Mouse (Mus musculus) A20 (cell line): ENCODE results near the gene Caskin2.

ENCODE experiments used
- DNase-seq: peaks from one replicate; pipeline ENCODE4 v3.0.0-alpha.2; 2011; ENCODE audit warnings: low read depth, low spot score

The Caskin2 gene

GRCm38 (mm10) chr11:115806154-115806553 is 7.3 kb downstream of the Caskin2 start:
- no peak for DNase-seq

DNA sequence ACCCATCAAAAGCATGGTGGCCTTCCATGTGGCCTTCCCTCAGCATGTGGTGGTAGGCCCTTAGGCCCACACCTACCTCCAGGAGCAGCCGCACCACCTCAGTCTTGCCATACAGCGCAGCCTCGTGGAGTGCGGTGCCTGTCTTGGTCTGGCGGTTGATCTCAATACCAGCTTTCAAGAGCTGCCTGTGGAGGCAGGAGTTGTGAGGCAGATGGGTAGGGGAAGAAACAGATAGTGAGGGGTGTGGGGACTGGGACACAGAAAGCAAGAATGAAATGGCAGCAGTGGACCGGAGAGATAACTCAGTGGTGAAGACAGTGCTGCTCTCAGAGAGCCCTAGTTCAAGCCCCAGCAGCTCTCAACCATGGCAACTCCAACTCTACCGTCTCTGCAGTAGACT is 8.4 kb downstream of the Caskin2 start:
- DNase-seq, result no peak

DNA sequence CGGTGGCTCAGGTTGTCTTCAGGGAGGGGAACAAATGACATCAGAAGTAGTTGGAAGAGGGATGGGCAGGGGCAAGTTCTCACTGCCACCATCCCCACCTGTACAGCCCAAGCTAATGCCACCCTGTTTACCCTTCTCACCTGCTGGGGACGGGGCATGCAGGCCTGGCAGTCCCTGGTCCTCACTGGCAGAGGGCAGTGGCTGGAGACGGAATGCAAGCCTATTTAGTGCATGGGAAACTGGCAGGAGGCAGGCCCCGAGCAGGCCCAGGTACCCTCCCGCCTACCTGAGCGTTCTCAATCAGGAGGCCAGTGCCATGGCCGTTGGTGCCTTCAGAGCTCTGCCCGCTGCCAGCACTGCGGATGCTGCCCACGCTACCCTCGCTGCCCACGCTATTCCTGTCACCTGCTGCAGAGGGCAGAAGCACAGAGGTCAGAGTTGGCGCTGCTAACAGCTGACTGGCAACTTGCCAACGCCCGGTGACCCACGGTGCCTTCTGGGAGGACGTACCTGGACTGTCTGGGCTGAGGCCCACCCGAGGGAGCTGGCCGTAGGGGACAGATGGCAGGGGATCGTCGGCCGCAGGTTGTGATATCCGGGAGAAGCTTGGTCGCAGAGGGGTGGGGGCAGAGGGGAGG is 10.2 kb downstream of the Caskin2 start:
- no peak for DNase-seq

DNA sequence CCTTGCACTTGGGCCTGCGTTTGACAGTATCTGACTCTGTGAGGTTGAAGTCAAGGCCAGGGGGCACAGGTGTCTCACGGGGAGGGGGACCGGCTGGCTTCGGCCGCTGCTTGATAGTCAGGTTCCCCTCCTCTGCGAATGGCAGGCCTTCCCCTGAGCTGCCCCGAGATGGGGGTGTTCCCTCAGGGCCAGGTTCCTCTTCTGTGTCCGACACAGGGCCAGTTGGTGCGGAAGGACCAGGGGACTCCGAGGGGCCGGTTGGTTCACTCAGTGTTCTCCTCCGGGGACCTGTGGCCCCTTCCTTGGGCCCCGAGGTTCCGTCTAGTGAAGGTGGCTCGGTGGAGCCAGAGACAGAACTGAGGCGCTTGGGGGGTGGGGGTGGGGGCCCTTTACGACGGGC is 12.5 kb downstream of the Caskin2 start:
- no peak for DNase-seq

GRCm38 (mm10) chr11:115797665-115798064 is 15.8 kb downstream of the Caskin2 start:
- DNase-seq, result no peak

DNA sequence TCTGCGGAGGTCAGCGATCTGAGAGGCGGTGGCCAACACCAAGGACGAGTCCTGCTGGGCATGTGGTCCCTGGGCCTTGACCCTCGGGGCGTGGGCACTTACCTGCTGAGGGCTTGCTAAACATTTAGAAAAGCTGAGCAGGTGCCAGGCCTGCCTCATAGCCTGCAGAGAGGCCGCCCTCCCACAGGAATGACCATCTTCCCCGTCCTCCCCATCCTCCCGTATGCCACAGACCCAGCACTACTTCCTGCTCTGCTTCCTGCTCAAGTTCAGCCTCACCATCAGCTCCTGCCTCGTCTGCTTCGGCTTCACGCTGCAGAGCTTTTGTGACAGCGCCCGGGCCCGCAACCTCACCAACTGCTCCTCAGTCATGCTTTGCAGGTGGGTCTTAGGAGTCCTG is 16.5 kb downstream of the Caskin2 start:
- DNase-seq, result no peak

- DNase-seq, result no peak
Observed at GRCm38 (mm10) chr11:115792353-115792752, 21.1 kb downstream of the Caskin2 start.

- no peak for DNase-seq
Observed at GRCm38 (mm10) chr11:115791919-115792318, 21.5 kb downstream of the Caskin2 start.

- DNase-seq, result no peak
Observed at GRCm38 (mm10) chr11:115789787-115790186, 23.7 kb downstream of the Caskin2 start.

DNA sequence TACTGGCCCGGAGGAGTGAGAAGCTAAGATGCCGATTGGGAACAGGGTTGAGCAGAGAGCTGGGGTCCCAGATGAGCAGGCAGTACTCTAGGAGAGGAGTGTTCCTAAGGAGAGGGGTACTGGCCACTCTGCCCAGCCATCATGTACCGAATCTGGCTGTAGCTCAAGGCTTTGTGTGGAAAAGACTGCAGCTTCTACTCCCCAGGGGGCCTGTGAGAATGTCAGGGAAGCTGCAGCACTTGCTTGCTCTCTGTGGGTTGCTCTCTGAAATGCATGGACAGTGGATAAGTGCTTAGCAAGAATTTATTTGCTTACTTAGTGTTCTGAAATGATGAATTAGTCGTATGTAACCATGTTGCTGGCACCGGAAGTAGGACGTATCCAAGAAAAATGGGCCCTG is 27.0 kb downstream of the Caskin2 start:
- DNase-seq, result no peak

DNA sequence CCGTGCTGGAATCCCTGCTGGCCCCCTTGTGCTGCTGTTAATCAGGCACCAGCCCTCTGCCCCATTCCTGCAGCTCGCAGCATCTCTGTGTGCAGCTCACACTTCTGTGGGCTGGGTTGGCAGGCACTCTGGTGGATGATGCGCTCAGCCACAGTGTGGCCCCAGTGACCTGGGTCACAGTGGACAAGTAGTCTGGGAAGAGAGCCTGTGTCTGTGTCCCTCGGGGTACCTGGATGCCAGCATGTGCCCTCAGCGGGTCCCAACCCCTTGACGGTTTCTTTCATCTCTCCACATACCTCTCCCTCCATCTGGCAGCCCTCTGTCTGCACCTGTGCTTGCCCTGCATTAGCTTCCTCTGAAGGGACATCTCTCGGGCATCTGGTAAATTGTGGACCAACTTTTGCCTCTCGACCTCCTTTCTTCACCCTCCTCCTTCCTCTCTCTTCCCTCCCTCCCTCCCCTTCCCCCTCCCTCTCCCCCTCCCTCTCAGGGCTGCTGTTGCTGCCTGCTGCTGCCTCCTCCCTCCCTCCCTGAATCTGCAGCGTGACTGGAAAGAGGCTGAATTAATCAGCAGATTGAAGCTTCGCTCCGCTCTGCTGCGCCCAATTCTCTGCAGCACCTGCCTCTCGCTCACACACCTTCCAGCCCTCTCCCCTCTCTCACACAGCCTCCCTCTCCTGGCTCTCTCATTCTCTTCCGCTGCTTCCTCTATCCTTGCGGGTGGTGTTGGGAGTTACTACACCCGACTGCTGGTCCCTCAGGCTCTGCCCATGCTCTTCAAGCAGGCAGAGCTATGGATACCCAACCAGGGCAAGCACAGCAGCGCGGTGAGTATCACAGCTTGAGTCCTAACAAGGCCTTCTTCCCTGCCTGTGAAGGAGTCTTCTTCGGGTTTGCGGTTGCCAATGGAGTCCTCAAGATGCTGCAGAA is 33.0 kb downstream of the Caskin2 start:
- no peak for DNase-seq

- no peak for DNase-seq
Observed at GRCm38 (mm10) chr11:115779038-115779571, 34.3 kb downstream of the Caskin2 start.

GRCm38 (mm10) chr11:115777487-115778335 is 35.7 kb downstream of the Caskin2 start:
- DNase-seq, result no peak

GRCm38 (mm10) chr11:115776954-115777353 is 36.5 kb downstream of the Caskin2 start:
- DNase-seq, result no peak

DNA sequence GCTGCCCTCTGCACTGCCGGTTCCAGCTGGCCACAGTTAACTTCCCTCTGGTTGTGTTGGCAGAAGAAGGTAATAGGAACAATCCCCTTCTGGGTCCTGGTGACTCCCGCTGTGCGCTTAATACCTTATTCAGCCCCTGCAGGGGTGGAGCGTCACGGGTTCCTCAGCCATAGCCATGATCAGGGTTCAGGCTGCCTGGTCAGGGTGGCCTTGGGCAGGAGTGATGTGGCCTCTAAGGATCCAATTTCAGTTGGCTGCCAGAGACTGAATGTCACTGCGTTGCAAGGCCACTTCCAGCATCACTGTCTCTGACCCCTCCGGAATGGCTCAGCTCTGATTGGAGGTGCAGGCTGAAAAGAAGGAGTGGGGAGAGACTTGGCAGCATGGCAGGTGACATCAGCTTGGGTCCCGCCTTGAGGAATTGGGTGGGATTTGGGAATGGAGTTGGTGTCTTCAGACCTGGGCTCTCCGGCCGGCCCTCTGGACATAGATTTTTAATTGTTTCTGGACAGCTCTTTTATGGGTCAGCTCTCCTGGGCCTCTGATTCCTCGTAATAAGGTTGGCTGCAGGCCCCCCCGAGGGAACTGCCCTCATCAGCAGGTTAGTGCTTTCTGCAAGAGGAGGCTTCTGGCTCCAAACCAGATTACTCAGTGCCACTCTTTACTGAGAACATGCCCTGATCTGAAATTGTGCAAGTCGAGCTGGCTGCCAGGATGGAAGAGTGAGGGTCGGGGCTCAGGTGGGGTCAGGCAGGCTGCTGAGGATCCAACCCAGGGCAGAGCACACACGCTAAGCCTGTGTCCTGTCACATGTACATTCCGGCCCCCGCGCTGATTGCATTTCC is 37.4 kb downstream of the Caskin2 start:
- no peak for DNase-seq

DNA sequence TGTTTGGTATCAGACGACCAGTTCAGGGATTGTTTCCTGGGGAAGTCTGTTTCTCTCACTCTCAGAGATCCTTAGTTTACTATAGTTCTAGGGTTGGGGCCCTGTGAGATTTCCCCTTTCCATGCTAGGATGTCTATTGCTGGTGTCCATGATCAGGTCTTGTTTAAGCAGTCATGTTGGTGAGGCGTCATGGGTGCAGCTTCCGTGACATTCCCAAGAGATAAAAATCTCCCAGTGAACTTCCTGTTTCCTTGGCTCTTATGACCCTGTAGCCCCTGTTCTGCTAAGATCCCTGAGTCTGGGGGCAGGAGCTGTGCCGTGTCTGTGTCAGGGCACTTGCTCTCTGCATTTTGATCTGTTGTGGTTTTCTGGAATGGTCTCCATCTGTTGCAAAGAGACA is 38.8 kb downstream of the Caskin2 start:
- DNase-seq, result no peak

DNA sequence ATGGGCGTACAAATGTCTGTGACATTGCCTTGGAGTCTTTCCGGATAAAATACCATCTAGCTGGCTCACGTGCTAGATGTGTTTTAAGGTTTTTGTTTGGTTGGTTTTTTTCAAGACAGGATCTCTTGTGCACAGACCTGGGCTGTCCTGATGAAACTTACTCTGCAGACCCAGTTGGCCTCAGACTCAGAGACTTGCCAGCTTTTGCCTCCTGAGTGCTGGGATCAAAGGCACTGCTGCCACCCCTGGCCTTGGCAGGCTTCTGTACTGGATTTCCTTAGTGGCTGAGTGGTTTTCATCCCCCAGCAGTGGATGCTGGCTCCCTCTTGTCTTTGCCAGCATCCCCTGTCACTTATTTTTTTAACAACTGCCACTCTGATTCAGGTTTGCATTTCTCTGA is 44.5 kb downstream of the Caskin2 start:
- no peak for DNase-seq

DNA sequence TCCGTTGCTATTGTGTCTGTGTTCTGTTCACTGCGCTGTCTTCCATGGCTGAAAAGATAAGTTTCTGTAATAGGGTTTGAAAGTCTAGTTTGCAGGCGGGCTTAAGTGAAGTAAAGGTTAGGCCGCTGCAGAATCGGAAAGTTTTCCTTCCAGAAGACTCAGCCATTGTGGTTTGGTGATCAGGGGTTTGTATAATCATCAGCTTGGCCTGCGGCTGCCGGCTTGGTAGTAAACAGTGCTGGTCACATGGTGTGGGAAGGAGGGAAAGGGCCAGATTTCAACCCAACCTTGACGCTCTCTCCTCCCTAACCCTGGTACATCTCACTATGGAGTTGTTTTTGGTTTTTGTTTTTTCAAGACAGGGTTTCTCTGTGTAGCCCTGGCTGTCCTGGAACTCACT is 46.5 kb downstream of the Caskin2 start:
- no peak for DNase-seq

DNA sequence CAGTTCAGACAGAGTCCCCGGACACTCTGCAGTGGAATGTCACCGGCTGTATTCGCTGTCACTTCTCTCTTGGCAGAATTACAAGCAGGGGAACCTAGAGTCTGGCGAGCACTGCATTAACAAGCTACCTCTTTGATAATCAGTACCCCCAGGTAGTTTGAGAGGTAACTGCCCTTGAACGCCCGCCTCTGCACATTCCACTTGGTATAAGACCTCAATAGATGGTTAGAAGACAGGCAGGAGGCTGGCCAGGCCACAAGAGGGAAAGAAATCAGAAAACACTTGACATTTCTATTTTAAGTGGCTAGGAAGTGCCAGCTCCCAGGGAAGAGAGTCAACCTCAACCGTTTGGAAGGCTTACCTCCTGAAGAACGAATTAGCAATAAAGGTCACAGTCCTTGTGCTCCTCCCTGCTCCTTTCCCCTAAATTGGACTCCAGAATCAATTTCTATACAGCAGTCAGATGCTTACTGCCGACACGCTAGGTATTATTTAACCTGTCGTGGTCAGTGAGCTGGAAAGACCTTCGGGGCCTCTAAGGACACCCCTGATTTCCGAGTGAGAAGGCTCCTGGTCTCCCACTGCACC is 47.0 kb downstream of the Caskin2 start:
- no peak for DNase-seq

DNA sequence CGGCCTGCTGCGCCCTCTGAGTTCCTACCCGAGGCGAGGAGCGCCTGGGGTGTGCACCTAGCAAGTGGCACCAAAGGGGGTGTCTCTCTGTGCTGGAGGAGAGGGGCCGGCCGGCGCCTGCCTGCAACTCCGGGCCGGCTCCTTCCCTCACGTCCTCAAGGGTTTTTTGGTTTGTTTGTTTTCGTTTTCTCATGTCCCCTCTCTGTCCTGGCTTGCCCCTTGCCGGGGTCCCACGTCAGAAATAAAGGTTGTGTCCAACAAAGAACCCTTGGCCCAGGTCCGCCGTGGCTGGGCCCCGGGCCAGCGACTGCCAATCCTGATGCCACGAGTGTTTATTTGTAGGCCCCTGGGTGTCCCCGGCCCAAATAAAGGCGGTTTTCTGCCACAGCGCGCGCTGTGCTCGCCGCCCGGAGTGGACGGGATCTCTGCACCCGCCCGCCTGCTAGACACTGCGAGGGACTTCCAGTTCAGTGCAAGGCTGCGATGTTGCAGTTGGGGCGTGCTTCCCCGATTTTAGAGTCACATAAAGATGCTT is 47.8 kb downstream of the Caskin2 start:
- DNase-seq, result no peak
